Mouse (Mus musculus) megakaryocyte, embryonic 14.5 days (primary cell): ENCODE results near the gene Grin1.

Source experiments
- FLI1 ChIP-seq: IDR thresholded peaks from 2 replicates; pipeline ENCODE4 v1.6.1; 2012; ENCODE audit warnings: low read length, inconsistent platforms, mixed read lengths
- GATA1 ChIP-seq: IDR thresholded peaks from 3 replicates; pipeline ENCODE4 v1.6.1; 2012; ENCODE audit warnings: mixed read lengths, low read length, inconsistent platforms, borderline replicate concordance

DNA sequence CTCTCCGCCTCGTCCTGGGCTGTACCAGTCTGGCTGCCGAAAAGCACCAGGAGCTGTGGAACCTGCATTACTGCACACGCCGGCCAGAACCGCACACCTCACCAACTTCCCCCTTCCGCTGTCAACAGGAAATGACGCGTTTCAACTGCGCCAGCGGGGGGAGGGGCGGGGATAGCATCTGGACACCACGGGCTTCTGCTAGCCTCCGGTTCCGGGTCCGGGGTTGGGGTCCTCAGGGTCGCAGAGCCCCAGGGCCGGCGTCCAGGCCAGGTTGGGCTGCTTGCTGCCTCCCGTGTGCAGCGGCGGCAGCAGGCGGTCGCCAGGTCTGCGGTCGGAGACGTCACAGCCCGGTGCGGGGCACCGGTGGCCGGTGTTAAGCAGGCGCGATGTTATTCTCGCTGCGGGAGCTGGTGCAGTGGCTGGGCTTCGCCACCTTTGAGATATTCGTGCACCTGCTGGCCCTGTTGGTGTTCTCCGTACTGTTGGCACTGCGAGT, 63.7 kb downstream of the Grin1 start, which contains the start of gene Tmem203:
- TF ChIP-seq GATA1 (no peak), FLI1 (peak; percentile 63; the same call in 1 of the 2 replicates)
